Mouse (Mus musculus): ENCODE data around the gene Avil. TPM values are rescaled to one million over a fixed set of nuclear protein-coding genes. Genes with fewer than 3 reads are reported as not detected.

Gene Avil
- polyA plus RNA-seq (2012; rRNA removed) = 1.1 and 1.5 TPM in 2 replicates

GRCm38 (mm10) chr10:127000529-127000928 is at the start of gene Avil:
Gene Avil, plus strand, starts transcription at chr10:127000709.

DNA sequence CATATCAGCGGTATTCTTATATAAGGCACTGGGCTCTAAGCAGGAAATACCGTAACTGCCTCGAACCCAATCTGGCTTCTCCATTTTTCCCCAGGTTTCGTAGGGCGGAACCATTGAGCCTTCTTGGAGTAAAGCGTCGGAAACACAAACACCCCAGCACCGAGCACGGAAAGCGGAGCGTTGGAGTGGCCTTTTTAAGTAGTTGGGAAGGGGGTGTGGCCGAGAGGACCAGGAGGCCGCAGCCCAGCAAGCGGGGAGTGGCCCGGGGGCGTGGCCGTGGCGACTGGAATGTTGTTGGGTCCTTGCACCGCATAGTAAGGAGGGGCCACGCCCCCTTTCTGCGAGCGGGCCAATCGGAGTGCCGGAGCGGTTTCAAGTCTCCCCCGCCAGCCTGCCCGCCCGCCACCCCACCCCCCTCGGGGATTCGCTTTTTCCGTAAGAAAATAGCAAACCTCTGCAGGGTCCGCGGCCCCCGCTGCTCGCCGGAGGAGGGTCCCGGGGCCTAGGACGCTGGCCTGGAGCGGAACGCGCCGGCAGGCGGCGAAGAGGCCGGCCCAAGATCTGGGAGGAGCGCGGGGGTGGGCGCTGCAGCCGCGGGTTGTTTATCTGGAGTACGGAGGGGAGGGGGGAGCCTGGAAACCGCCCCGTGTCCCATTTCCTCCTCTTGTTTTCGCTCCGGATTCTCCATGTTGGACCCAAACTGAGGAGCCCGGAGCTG is 22.1 kb upstream of the Avil start, which contains the start of gene Ctdsp2:
TSS of gene Ctdsp2 (plus strand) at position 441 of the 718 bp plus-strand sequence.

DNA sequence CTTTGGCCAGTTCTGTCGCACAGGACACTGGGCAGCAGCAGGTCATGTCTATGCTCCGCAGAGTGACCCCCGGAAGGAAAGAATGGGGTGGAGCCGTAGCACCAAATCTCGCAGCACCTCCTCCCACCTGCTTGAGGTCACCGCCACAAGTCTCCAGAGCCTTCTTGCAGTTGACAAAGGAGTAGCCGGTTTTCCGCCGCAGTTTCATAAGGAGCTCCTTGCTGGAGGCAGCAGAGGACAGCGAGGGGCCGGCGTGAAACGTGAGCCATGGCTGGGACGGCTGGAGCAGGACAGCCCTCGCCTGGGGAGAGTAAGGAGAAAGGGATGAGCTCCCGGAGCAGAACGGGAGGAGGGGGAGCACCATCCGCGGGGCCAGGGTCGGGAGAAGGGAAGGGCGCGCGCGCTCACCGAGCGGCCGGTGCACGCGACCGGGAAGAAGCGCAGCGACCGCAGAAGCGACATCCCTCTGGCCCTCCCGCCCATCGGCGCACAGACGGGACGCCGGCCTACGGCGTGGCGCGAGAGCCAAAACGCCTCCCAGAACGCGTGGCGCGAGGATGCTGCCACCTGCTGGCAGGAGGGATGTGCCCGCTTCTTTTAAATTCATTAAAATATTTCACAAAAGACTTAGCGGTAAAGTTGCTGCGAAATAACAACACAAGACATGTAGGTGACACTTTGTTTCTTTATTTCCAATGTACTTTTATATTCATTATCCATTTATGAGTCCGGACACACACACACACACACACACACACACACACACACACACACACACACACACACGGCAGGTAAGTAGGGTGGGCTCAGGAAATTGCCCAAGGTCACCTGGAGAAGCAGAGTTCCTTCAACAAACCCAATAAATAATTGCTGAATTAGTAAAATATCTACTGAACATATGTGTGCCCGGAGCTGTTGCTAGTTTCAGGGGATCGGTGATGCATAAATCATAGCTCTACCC is 30.1 kb downstream of the Avil start, which contains the start of gene Tsfm:
TSS of gene Tsfm (minus strand) at position 505 of the 961 bp plus-strand sequence.

GRCm38 (mm10) chr10:127041274-127041766 is 40.8 kb downstream of the Avil start, which contains the start of the genes Mettl1 and Eef1akmt3:
Gene Mettl1, plus strand, starts transcription at chr10:127041414.
Gene Eef1akmt3, minus strand, starts transcription at chr10:127041513.

GRCm38 (mm10) chr10:127047954-127048353 is 47.4 kb downstream of the Avil start, which contains the start of gene Cyp27b1:
Gene Cyp27b1, plus strand, starts transcription at chr10:127048250.

GRCm38 (mm10) chr10:127059968-127060916 is 59.7 kb downstream of the Avil start, which contains the start of gene March9:
Gene March9, minus strand, starts transcription at chr10:127060184.

DNA sequence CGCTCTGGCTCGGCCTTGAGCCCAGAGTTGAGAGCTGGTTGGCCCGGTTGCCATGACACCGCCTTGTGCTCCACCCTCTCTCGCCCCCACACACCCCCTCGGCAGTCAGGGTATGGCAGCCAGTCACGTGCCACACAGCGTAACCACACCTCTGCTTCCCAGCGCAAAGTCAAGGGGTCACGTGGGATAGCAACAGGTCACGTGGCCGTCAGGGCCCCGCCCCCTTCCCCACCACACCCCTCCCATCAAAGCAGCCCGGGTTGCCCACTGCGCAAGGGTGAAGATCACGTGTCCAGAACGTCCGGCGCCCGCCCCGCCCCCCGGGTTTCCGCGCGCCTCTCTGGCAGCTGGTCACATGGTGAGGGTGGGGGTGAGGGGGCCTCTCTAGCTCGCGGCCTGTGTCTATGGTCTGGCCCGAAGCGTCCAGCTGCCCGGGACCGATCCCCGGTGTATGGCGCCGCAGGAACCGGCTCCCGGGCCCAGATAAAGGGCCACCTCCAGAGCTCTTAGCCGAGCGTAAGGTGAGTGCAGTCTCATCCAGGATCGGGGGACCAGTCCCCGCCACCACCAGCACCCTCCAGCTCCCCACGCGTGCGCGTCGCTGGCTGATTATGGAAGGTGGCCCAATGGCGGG is 62.8 kb downstream of the Avil start, which contains the start of gene Cdk4:
TSS of gene Cdk4 (plus strand) at position 296 of the 634 bp plus-strand sequence.

Other genes with a start within 250 kb of the Avil start
- 5.9 and 7.4 TPM in 2 replicates for gene Atp23, start 99.4 kb upstream of the Avil start, polyA plus RNA-seq (2012; rRNA removed)
- gene Ctdsp2, start 22.0 kb upstream of the Avil start, polyA plus RNA-seq (2012; rRNA removed) = 136 and 151 TPM in 2 replicates
- 42.4 and 43.6 TPM in 2 replicates for gene Tsfm, start 30.1 kb downstream of the Avil start, polyA plus RNA-seq (2012; rRNA removed)
- gene Mettl1, start 40.7 kb downstream of the Avil start, polyA plus RNA-seq (2012; rRNA removed) = 19.1 and 19.7 TPM in 2 replicates
- gene Eef1akmt3, start 40.8 kb downstream of the Avil start, polyA plus RNA-seq (2012; rRNA removed) = 1.2 and 1.6 TPM in 2 replicates
- 0.38 and 0.40 TPM in 2 replicates for gene Cyp27b1, start 47.5 kb downstream of the Avil start, polyA plus RNA-seq (2012; rRNA removed)
- gene March9, start 59.5 kb downstream of the Avil start, polyA plus RNA-seq (2012; rRNA removed) = 8.6 and 8.9 TPM in 2 replicates
- 110 and 125 TPM in 2 replicates for gene Cdk4, start 62.8 kb downstream of the Avil start, polyA plus RNA-seq (2012; rRNA removed)
- 42.2 and 78.0 TPM in 2 replicates for gene Tspan31, start 69.6 kb downstream of the Avil start, polyA plus RNA-seq (2012; rRNA removed)
- gene Agap2, start 74.6 kb downstream of the Avil start, polyA plus RNA-seq (2012; rRNA removed) = 4.7 and 5.9 TPM in 2 replicates
- 79.1 and 84.2 TPM in 2 replicates for gene Os9, start 120.4 kb downstream of the Avil start, polyA plus RNA-seq (2012; rRNA removed)
- 131 and 138 TPM in 2 replicates for gene B4galnt1, start 164.5 kb downstream of the Avil start, polyA plus RNA-seq (2012; rRNA removed)
- gene Slc26a10, start 179.9 kb downstream of the Avil start, polyA plus RNA-seq (2012; rRNA removed) = 1.8 and 5.0 TPM in 2 replicates
- 25.9 and 29.4 TPM in 2 replicates for gene Arhgef25, start 189.4 kb downstream of the Avil start, polyA plus RNA-seq (2012; rRNA removed)
- 80.9 and 90.8 TPM in 2 replicates for gene Dtx3, start 195.0 kb downstream of the Avil start, polyA plus RNA-seq (2012; rRNA removed)
- gene Pip4k2c, start 210.9 kb downstream of the Avil start, polyA plus RNA-seq (2012; rRNA removed) = 40.9 and 52.5 TPM in 2 replicates